Mouse (Mus musculus): ENCODE data around the gene Mat1a. TPM values are rescaled to one million over a fixed set of nuclear protein-coding genes. Genes with fewer than 3 reads are reported as not detected.
A peak's percentile ranks its signal among the peaks of the same experiment; 100 is the strongest.

Mat1a gene
- 0.57 and 2.6 TPM in 2 replicates for polyA plus RNA-seq (2012; rRNA removed)

GRCm38 (mm10) chr14:41104853-41105444 lies at the start of gene Mat1a:
TSS of gene Mat1a (plus strand) at chr14:41105035.
- 70% methylated on average over 10 of the region's 10 CpGs for WGBS
- H3K4me1 ChIP-seq (replicated peaks; ENCODE audit: control insufficient read depth, insufficient read depth, low read length), result no peaks in the 10 kb centered on the region
- no peaks in the 10 kb centered on the region for H3K27me3 ChIP-seq (ENCODE audit: control insufficient read depth, insufficient read depth, low read length)
- H3K36me3 ChIP-seq (ENCODE audit: control insufficient read depth, insufficient read depth, low read length), result no peaks in the 10 kb centered on the region
- TF ChIP-seq POLR2A (IDR thresholded peaks at IDR 0.05; ENCODE audit: control insufficient read depth, extremely low read depth, insufficient read depth, low read length, poor library complexity) (no peak), CTCF (IDR thresholded peaks at IDR 0.05; ENCODE audit: borderline replicate concordance, control insufficient read depth, extremely low read depth, insufficient read depth, low read length, poor library complexity) (no peak)
- H3K27ac ChIP-seq (ENCODE audit: control insufficient read depth, insufficient read depth, low read length), result no peak within 1 kb of the TSS
- no peak within 1 kb of the TSS for H3K4me3 ChIP-seq (ENCODE audit: control insufficient read depth, insufficient read depth, low read length)
- no peak for DNase-seq

DNA sequence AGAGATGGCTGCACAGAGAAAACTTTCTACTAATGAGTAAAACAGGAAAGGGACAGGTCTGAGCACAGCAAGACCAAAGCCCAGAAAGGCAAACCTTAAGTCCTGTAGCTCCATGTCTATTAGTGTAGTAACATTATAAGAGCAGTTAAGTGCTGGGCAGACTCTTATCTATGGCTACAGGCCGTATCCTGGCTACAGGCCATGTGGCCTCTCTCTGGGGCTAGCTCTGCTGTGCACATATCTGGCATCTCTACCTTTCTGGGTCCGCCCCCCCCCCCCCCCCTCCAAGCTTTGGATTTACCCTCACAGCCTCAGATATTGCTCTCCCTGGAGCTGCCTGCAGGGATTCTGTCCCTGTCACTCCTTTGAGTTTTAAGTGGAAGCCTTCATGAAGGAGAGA lies 39.7 kb upstream of the Mat1a start:
- no peak overlapping the region for H3K27ac ChIP-seq (ENCODE audit: control insufficient read depth, insufficient read depth, low read length)
- H3K4me1 ChIP-seq (replicated peaks; ENCODE audit: control insufficient read depth, insufficient read depth, low read length), result no peaks in the 10 kb centered on the region
- DNase-seq, result no peak
- TF ChIP-seq CTCF (IDR thresholded peaks at IDR 0.05; ENCODE audit: borderline replicate concordance, control insufficient read depth, extremely low read depth, insufficient read depth, low read length, poor library complexity) (no peak), POLR2A (IDR thresholded peaks at IDR 0.05; ENCODE audit: control insufficient read depth, extremely low read depth, insufficient read depth, low read length, poor library complexity) (no peak)
- H3K27me3 ChIP-seq (ENCODE audit: control insufficient read depth, insufficient read depth, low read length), result no peaks in the 10 kb centered on the region
- 81% methylated on average over 2 of the region's 2 CpGs for WGBS
- no peaks in the 10 kb centered on the region for H3K36me3 ChIP-seq (ENCODE audit: control insufficient read depth, insufficient read depth, low read length)
- H3K4me3 ChIP-seq (ENCODE audit: control insufficient read depth, insufficient read depth, low read length), result no peak overlapping the region

DNA sequence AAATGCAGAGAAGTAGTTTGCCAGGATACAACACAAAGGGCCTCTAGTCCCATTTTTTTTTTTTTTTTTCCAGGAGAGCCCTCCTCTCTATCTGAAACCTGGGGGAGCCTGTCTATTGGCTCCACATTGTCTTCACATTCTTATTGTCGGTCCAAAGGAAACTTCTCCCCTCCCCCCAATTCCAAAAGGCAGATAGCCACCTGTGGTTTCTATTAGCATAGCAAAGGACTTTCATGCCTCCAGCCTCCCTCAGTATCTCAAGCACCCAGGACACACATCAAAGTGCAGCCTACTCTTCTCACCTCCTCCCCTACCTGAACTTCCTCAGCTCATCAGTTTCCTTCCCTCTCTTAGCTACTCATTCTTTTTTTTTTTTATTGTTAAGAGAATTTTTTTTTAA lies 38.4 kb upstream of the Mat1a start:
- no peak overlapping the region for H3K4me3 ChIP-seq (ENCODE audit: control insufficient read depth, insufficient read depth, low read length)
- H3K27ac ChIP-seq (ENCODE audit: control insufficient read depth, insufficient read depth, low read length), result no peak overlapping the region
- no peak for TF ChIP-seq CTCF (IDR thresholded peaks at IDR 0.05; ENCODE audit: borderline replicate concordance, control insufficient read depth, extremely low read depth, insufficient read depth, low read length, poor library complexity)
- TF ChIP-seq POLR2A (IDR thresholded peaks at IDR 0.05; ENCODE audit: control insufficient read depth, extremely low read depth, insufficient read depth, low read length, poor library complexity), result no peak
- WGBS, result 57% methylated on average over 1 of the region's 1 CpGs
- no peaks in the 10 kb centered on the region for H3K27me3 ChIP-seq (ENCODE audit: control insufficient read depth, insufficient read depth, low read length)
- H3K36me3 ChIP-seq (ENCODE audit: control insufficient read depth, insufficient read depth, low read length), result no peaks in the 10 kb centered on the region
- DNase-seq, result no peak
- no peaks in the 10 kb centered on the region for H3K4me1 ChIP-seq (replicated peaks; ENCODE audit: control insufficient read depth, insufficient read depth, low read length)

DNA sequence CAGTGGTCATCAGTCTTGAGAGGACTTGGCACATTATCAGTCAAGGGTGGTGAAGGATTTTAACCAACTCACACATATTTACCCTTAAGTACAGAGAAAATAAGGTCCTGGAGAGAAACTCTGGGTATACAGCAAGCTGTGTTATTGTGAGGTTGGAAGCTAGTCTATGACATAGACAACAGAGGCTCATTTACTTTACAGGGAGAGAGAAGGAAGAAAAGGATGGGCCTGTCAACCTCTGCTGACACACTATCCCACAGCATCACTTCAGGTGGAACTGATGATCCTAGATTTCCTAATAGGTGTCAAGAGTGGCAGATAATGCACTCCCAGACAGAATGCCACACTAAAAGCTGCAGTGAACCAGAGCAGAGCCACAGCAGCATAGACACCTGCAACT lies 35.7 kb upstream of the Mat1a start, which contains the start of gene Dydc2:
Dydc2 (minus strand) TSS at position 101 of the 400 bp plus-strand sequence.
- Histone ChIP-seq H3K4me3 (ENCODE audit: control insufficient read depth, insufficient read depth, low read length) (no peak within 1 kb of the TSS), H3K27ac (ENCODE audit: control insufficient read depth, insufficient read depth, low read length) (no peak within 1 kb of the TSS), H3K4me1 (replicated peaks; ENCODE audit: control insufficient read depth, insufficient read depth, low read length) (no peaks in the 10 kb centered on the region), H3K36me3 (ENCODE audit: control insufficient read depth, insufficient read depth, low read length) (no peaks in the 10 kb centered on the region), H3K27me3 (ENCODE audit: control insufficient read depth, insufficient read depth, low read length) (no peaks in the 10 kb centered on the region)
- TF ChIP-seq POLR2A (IDR thresholded peaks at IDR 0.05; ENCODE audit: control insufficient read depth, extremely low read depth, insufficient read depth, low read length, poor library complexity) (no peak), CTCF (IDR thresholded peaks at IDR 0.05; ENCODE audit: borderline replicate concordance, control insufficient read depth, extremely low read depth, insufficient read depth, low read length, poor library complexity) (no peak)
- DNase-seq, result no peak

- TF ChIP-seq CTCF (IDR thresholded peaks at IDR 0.05; ENCODE audit: borderline replicate concordance, control insufficient read depth, extremely low read depth, insufficient read depth, low read length, poor library complexity) (no peak), POLR2A (IDR thresholded peaks at IDR 0.05; ENCODE audit: control insufficient read depth, extremely low read depth, insufficient read depth, low read length, poor library complexity) (no peak)
- no peaks in the 10 kb centered on the region for H3K4me1 ChIP-seq (replicated peaks; ENCODE audit: control insufficient read depth, insufficient read depth, low read length)
- H3K27ac ChIP-seq (ENCODE audit: control insufficient read depth, insufficient read depth, low read length), result no peak overlapping the region
- WGBS, result 90% methylated on average over 3 of the region's 3 CpGs
- no peaks in the 10 kb centered on the region for H3K27me3 ChIP-seq (ENCODE audit: control insufficient read depth, insufficient read depth, low read length)
- no peak for DNase-seq
- H3K36me3 ChIP-seq (ENCODE audit: control insufficient read depth, insufficient read depth, low read length), result no peaks in the 10 kb centered on the region
- no peak overlapping the region for H3K4me3 ChIP-seq (ENCODE audit: control insufficient read depth, insufficient read depth, low read length)
Measured at GRCm38 (mm10) chr14:41070343-41070742, 34.5 kb upstream of the Mat1a start.

- WGBS, result 13% methylated on average over 23 of the region's 23 CpGs
- no peak for TF ChIP-seq POLR2A (IDR thresholded peaks at IDR 0.05; ENCODE audit: control insufficient read depth, extremely low read depth, insufficient read depth, low read length, poor library complexity)
- TF ChIP-seq CTCF (IDR thresholded peaks at IDR 0.05; ENCODE audit: borderline replicate concordance, control insufficient read depth, extremely low read depth, insufficient read depth, low read length, poor library complexity), result no peak
- no peak within 1 kb of the TSS for H3K27ac ChIP-seq (ENCODE audit: control insufficient read depth, insufficient read depth, low read length)
- H3K4me1 ChIP-seq (replicated peaks; ENCODE audit: control insufficient read depth, insufficient read depth, low read length), result no peaks in the 10 kb centered on the region
- peak; percentile 2 for DNase-seq
- H3K36me3 ChIP-seq (ENCODE audit: control insufficient read depth, insufficient read depth, low read length), result no peaks in the 10 kb centered on the region
- no peaks in the 10 kb centered on the region for H3K27me3 ChIP-seq (ENCODE audit: control insufficient read depth, insufficient read depth, low read length)
- no peak within 1 kb of the TSS for H3K4me3 ChIP-seq (ENCODE audit: control insufficient read depth, insufficient read depth, low read length)
Measured at GRCm38 (mm10) chr14:41072229-41072943, 32.4 kb upstream of the Mat1a start, which contains the start of gene Dydc1. TSS of gene Dydc1 (plus strand) at chr14:41072911.
